Mouse (Mus musculus): ENCODE measurements around the gene Blmh.
"Not testable (repeated sequence)": the region's sequence is repeated elsewhere in the genome, so short reads cannot be mapped to it uniquely, and the experiment has no call there.

Blmh gene

DNA sequence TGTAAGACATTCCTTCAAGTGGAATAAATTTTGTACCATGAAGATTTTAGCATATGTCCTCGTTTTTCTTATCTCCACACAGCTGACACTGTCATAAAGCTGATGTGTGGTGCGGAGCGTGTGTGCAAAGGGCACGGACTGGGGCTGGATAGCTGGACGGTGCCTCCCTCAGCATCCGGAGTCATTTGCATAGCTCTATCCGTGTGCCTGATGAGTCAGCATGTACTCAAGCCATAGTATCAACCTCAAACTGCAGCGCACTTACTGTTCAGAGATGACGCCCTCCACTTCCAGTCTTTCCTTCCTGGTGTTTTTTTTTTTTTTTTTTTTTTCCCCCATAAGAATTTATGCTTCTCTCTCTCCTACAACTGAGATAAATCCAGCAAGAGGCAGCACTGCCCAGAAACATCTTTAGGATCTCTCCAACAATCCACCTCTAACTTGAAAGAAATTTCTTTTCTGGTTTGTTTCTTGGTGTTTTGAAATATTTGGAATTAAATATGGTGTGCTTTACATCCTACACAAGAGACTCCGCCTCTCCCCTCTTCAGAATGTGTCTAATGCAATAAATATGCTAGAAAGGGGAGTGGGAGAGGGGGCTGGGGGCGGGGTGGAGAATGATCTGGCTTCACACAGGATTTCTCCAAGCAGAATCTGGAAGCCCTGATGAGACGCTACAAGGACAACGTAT lies 7.9 kb upstream of the Blmh start:
- no peak for DNase-seq (ENCODE audit: low spot score)

DNA sequence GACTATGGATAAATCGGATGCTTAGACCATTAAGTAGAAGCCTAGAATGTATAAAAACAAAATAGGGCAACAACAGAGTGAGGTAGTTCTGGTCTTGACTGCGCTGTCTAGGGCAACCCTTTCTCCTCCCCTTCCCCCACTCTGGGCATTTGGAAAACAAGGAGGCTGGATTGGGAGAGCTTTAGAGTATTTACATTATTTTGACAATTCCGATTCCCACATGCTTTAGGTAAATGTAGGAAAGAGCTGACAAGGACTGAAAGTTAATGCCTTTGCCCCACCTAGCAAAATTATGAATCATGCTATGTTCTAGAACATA lies 7.4 kb upstream of the Blmh start:
- DNase-seq (ENCODE audit: low spot score) = no peak

DNA sequence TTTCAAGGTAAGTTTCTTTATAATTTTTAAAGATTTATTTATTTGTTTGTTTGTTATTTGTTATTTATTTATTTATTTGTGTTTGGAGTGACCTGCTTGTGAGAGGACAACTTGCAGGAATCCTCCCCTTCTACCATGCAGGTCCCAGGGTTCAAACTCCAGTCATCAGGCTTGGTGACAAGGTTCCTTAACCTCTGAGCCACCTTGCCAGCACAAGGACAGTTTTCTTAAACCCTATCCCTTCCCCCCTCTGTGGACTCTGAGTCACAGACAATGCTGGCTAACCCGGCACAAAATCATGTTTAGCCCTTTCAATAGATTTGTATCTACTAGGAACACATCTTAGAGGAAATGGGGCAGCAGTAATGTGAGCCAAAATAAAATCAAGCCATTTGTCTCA lies 4.0 kb upstream of the Blmh start:
- DNase-seq (ENCODE audit: low spot score) = no peak

DNA sequence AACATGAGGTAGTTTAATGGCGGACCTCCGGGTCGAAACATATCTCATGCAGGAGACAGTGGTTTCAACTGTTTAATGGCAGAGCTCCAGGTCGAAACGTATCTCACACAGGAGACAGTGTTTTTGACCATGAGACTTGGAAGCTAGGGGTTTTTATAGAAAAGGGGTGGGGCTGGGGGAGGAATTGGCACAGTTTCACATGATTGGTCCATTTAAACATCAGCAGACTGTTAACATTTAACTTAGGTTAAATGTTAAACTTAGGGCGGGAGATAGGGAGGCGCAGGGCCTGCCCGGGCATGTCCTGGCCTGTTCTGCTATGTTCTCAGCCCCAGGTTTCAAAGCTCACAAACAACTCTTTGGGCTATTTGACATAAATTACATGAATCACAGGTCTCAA lies 4.0 kb downstream of the Blmh start:
- DNase-seq (ENCODE audit: low spot score) = not testable (repeated sequence)

DNA sequence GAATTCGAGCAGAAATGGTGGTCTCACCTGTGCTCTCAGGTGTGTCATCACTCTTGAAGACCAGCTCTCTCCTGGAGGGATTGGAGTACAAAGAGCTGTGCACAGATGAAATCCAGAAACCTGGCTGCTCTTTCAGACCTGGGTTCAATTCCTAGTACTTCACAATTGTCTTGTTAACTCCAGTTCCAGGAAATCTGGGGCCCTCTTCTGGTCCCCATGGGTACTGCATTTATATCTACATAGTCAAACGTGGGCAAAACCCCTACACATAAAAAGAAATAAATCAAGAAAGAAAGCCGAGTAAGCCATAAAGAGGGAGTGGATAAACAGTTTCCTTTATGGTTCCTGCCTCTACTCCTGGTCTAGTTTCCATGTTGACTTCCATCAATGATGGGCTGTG lies 8.6 kb downstream of the Blmh start:
- DNase-seq (ENCODE audit: low spot score) = peak; percentile 17

DNA sequence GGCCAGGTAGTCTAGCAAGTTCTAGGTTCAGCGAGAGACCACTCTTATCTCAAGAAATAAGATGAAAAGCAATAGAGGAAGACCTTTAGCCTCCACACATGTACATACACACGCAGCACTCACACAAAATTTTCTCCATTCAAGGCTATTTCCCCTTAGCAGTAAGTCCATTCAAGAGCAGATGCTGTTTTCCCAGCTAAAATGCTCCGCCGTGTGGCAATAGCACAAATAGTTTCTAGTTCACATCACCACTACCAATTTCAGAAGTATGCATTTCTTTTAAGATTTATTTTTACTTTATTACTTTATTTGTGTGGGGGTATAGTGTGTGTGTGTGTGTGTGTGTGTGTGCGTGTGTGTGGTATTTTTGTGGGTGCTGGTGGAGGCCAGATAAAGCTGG lies 12.0 kb downstream of the Blmh start:
- no peak for DNase-seq (ENCODE audit: low spot score)

DNA sequence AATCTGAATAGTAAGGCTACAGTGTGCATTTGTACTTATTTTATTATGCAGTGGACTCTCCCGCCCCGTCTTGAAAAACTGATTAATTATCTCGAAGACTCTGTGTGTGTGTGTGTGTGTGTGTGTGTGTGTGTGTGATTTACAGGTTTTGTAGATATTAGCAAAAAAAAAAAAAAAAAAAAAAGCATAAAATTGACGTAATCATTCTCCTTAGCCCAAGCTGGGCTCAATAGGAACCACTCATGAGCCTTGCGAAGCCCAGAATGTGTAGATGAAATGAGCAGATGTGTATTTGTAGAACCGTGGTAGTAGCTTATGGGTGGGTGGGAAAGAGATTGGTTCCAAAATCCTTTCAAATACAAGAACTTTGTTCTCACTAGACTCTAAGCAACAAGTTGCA lies 20.2 kb downstream of the Blmh start:
- no peak for DNase-seq (ENCODE audit: low spot score)

DNA sequence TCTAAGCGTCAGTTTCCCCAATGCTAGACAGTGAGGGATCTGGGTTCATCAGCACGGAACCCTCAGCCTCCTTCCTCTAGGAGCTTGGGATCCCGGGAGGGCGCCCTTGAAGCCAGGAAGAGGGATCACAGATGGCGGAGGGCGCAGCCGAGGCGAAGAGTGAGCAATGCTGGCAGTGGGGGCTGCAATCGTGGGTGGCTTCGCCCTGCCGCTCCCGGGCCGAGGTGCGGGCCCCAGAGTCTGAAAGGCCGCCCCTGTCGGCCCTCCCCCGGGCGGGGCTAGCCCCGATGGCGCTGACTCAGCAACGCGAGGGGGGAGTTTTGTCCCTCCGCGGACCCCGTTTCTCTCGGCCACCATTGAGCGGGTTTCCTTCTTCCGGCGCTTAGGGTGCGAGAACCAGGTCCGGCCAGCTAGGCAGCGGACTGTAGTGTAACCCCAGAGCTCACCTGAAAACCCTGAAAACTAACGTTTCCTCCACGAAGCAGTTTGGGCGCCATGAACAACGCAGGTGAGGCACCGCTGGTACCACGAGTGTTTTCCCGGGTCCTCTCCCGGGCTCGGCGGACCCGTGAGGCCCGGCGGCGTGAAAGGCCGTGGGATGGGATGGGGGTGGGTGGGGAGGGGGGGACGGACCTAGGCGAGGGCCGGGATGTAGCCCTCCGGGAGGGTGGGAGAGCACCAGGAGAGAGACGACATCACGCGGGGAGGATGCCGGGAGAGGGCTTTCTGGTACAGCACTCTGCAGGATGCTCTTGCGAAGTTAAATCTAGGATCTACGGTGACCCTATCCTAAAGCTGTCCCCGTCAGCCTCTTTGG lies 21.0 kb downstream of the Blmh start:
- DNase-seq (ENCODE audit: low spot score) = peak; percentile 85

DNA sequence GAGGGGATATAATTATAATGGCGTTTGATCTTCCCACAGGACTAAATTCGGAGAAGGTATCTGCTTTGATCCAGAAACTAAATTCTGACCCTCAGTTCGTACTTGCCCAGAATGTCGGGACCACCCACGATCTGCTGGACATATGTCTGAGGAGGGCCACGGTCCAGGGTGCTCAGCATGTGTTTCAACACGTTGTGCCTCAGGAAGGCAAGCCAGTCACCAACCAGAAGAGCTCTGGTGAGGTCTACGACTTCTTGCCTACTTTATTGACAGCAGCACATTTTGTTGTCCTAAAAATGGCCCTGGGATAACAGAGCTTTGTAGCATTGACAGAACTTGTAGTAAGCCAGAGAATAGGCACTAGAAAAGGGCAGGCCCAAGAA lies 21.6 kb downstream of the Blmh start:
- DNase-seq (ENCODE audit: low spot score) = peak; percentile 22

DNA sequence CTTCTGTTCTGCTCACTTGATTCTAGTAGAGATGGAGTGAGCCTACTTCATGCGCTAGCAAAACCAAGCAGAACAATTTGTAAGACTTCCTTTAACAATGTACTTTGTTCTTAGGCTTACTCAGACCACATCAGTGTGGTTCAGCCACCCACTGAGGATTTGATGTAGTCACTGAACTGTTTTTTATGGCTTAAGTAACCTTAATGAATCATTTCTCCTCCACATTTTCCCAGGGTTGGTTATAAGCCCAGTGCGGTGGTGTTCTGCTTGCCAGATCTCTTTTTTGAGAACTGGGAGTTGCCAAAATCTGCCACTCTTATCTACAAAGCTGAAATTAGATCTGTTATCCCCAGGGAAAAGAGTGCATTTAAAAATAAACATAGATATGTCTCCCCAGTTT lies 28.9 kb downstream of the Blmh start:
- DNase-seq (ENCODE audit: low spot score) = no peak

DNA sequence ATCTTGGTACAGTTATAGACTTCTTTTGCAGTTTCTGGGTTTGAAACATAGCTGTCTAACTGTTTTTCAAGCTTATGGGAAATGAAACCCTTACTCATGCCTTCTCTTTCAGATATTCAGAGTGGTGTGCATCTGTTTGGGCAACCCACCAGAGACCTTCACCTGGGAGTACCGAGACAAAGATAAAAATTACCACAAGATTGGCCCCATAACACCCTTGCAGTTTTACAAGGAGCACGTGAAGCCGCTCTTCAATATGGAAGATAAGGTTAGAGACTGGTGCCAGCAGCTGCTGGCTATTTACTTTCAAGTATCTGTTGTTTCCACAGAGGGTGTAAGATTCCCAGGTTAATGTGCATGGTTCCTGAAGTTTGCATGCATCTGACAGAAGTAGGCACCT lies 41.1 kb downstream of the Blmh start:
- DNase-seq (ENCODE audit: low spot score) = no peak

DNA sequence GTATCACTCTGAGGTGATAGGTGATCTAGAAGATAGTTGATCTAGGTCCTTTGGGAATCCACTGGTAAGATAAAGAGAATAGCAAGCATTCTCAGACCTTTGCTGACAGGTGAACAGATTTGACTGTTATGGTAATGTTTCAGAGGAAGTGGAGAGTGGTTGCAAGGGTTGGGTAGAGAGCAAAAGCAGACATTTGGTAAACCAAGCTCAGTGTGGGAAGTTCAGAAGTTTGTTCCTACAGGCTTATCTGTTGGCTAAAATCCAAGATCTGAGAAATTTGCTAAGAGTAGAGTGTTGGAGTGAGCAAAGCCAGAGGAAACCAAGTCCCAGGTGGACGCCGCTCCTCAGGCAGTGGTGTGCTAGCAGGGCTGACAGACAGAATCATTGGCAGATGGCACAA lies 45.7 kb downstream of the Blmh start:
- DNase-seq (ENCODE audit: low spot score) = no peak

DNA sequence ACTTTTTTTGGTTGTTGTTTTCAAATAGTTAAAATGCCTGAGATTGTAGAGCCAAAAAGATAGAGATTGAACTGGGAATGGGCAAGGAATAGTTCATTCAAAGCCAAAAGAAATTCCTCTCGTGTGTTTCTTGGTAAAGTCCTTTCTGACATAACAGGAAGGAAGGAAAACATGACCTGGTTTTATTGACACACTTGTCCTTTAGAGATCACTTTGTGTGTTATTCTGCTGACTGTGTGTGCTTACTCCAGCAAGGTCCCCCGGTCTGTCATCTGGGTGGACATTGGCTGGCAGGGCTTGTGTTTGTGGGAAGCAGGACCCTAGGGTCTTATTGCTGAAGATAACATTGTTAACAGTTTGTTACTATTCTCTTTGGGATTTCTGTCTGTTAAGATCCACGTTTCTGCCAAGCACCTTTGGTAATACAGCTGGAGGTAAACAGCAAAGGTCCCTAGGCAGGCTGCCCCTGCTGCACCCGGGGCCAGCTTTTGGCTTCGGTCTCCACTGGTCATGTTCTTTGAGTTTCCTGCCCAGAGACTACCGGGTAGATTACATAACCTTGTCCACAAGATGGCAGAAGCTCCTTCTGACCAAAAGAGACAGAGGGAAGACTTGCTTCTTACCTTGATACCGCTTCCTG lies 50.2 kb downstream of the Blmh start:
- DNase-seq (ENCODE audit: low spot score) = no peak

DNA sequence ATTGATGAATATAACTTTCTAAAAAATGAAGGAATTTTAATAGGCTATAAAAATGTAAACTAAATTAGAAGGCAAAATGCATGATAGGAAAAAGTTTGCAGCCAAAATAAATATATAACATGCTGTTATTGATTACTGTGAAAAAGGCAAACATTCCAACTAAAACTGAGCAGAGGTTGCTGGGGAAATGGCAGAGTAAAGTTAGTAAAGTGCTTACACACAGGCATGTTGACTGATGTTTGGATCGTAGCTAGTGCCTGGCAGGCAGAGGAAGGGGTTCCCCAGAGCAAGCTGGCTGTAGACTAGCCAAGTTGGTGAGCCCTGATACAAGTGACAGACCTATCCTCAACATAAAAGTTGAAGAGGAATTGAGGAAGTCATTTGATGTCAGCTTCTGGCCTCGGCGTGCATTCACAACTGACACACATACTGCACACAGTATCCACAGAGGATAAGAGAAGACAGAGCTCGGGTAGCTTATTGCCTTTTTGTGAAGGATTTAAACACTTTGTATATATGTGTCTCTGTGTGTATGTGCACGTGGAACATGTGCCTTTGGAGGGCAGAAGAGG lies 57.0 kb downstream of the Blmh start:
- no peak for DNase-seq (ENCODE audit: low spot score)

DNA sequence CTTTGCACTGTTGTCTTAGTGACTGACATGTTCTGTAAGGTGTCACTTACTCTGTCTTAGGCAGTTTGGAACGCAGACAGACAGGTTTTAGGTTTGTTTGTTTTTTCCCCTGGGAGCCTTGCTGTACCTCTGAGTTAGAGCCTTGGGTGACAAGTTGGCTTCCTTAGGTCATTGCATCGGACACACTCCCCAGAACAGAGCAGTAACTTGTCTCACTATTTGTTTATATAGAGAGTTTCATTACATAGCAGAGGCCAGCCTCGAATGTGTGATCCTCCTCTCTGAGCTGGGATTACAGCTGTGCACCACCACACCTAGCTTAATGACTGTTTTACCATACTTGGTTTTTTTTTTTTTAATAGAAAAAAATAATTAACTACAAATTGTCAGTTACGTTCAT lies 57.8 kb downstream of the Blmh start:
- no peak for DNase-seq (ENCODE audit: low spot score)

DNA sequence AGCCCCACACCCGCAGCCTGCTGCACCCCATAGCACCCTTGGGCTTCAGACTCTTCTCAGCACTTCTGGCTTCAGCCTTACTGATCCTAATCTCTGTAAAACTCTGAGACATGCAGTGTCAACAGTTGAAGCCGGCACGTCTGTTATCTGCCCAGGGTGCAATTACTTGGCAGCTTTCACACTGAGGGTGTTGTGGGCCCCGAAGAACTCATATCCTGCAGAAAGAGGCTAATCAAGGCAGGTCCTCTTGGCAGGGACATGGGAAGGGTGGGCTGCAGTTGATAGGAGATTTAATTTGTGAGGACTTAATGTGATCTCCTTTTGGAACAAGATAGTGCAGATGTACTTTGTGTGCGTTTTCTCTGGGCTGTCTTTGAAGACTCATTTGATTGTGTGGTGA lies 59.0 kb downstream of the Blmh start:
- DNase-seq (ENCODE audit: low spot score) = no peak

DNA sequence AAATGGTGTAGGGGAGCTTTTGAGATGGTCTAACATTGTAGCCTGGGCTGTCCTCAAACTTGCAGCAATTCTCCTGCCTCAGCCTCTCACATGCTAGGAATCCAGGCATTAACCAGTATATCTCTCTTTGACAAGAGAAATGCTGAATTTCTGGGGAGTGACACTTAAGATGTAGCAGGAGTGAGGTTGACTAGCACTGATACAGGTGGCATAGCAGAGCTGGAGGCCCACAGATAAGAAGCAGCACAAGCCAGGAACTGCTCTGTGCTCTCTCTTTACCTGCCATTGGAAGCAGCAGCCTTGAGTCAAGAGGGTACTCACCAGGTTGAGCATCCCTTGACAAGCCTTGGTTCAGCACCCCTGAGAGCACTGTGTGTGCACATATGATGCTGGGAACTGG lies 59.6 kb downstream of the Blmh start:
- no peak for DNase-seq (ENCODE audit: low spot score)

DNA sequence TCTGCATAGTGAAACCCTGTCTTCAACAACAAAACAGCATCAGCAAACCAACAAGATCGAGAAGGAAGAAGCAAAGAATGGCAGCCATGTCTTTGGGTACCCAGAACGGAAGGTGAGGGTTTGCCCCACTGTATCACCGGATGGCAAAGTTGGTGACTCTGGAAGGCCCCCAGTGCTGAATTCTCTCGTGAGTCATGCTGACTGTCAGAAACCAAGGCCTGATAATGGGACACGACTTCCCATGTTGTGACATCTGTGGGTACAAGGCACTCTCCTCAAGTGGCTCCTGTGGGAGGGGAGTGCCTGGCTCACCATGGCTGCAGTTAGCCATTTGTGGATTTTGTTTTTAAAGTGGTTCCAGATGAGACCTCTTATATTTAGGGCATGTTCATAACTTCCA lies 66.2 kb downstream of the Blmh start:
- DNase-seq (ENCODE audit: low spot score) = no peak

DNA sequence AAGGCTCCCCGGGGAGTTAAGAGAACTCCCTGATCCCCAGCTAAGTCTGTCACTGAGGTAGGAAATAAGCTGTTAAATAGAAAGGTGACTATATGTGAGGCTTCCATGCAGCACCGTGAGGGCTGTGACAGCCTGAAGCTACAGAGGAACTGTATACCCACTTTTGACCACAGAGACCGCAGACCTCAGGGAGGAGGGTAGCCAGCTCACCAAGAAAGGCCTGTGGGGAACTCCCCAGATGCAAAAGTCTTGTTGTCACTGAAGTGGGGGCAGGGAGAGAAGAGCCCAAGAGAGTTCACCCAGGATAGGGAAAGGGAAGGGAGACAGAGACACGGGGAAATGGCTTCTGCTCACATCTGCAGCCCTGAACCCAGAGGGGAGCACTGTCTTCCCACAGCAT lies 68.3 kb downstream of the Blmh start:
- DNase-seq (ENCODE audit: low spot score) = no peak

DNA sequence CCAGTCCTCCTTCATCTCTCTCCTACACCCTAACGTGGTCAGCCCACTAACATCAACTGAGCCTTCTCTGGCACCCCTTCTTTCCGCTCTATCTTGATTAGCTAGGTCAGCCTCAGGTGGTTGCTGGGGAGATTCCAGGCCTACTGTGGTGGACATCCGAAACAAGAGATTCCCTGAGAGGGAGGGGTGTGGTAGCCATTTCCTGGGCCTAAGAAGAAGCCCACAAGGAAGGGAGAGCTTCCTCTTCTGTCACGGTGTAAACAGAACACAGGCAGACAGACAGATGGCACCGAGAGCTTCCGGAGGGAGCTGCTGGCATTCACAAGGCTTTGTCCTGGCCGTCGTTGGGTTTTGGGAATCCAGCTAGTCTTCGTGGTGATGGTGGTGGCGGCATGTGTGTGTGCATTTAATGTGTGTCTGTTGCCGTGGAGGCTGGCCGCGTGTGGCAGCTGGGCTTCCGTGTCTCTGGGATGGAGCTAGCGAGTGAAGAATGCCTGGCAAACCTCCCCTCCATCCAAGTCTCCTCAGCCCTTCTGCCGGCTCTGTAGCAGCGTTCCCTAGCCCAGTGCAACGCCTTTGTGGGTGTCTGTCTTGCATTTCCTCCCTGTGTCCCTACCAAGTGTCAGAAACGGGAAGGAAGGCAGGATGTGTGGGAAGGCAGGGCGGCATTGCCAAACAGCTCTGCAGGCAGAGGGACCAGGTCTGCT lies 71.5 kb downstream of the Blmh start:
- no peak for DNase-seq (ENCODE audit: low spot score)

DNA sequence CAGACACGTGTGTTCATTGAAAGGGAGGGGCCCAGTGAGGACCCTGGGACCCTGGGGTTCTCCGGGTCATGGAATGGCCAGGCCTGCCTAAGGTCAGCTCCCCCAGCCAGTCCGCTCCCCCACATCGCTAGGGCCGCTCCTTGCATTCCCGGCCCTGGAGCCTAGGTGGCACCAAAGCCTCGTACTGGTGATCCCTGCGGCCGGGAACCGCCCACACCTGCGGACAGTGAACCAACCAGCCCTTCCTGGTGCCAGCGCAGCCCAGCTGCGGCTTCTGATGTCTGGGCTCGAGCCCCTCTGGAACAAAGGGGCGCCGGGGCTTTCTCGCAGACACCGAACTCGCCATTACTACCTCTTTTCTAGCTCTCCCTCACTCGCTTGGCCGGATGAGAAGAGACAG lies 72.7 kb downstream of the Blmh start:
- DNase-seq (ENCODE audit: low spot score) = peak; percentile 45

DNA sequence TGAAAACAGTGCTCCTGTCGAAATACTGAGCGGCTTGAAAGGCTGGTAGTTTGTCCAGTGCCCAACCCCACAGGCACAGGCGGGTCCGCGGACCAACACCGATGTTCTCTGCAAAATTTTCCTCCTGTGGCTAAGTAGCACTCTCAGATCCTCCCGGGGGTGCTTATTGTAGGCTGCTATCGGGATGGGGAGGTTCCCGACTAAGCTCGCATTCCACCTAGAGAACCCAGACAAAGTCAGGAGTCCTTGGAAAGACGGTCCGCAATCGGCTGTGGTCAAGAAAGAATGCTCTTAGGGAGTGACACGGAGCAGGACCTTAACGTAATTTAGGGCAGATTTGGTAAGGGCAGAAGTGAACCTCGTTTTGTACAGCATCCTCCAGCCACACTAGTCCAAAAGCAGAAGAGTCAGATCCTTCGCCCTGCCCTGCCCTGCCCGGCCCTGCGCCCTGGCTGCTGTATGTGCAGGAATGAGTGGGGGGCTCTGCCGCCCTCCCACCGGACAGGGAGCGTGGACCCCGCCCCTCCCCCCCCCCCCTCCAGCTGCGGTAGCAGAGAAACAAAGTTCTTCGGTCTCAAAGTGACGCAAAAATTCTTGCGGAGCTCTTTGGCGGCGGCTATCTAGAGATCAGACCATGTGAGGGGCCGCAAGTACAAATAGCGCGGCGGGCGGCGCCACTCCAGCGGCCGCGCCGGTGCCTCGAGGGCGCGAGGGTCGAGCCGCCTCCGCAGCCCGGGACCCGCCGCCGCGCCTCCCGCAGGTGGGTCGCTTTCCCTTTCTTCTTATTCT lies 73.5 kb downstream of the Blmh start, which contains the start of gene Slc6a4:
TSS of gene Slc6a4 (plus strand) at position 688 of the 789 bp plus-strand sequence.
- DNase-seq (ENCODE audit: low spot score) = no peak
